Mouse (Mus musculus): ENCODE measurements at regions not wholly inside any gene's neighbourhood (a gene's known extent, or its start where the extent isn't known, plus 50 kb on each side); places are given as distances from the start of the nearest gene placed in this dataset.

GRCm38 (mm10) chr8:118055536-118055935 lies 228.0 kb upstream of the Cdh13 start:
- Histone ChIP-seq H3K79me2 (replicated peaks; ENCODE audit: control insufficient read depth, extremely low read depth, insufficient read depth, poor library complexity, severe bottlenecking) (no peaks in the 10 kb centered on the region), H3K9me3 (replicated peaks; ENCODE audit: low read length) (peaks cover 89% of the 10 kb centered on the region), H3K27ac (ENCODE audit: insufficient read depth, low read depth) (no peak overlapping the region), H3K4me3 (replicated peaks in 1 of 3; ENCODE audit: low read depth in 2 of 3, low read length in 2 of 3, poor library complexity in 1 of 3) (no peak overlapping the region), H3K36me3 (replicated peaks in 1 of 2; ENCODE audit: control insufficient read depth in 1 of 2, insufficient read depth in 1 of 2, low read length in 1 of 2) (no peaks in the 10 kb centered on the region), H3K4me2 (ENCODE audit: insufficient read depth, low read depth, poor library complexity, severe bottlenecking) (no peak overlapping the region), H3K4me1 (ENCODE audit: control insufficient read depth in 1 of 2, insufficient read depth in 2 of 2) (no peaks in the 10 kb centered on the region), H3K27me3 (replicated peaks) (no peaks in the 10 kb centered on the region), H3K9ac (ENCODE audit: insufficient read depth, low read depth) (no peak overlapping the region)
- DNase-seq (ENCODE audit: extremely low read depth), result no peak
- in situ Hi-C loops (cut with MboI; ENCODE audit: low pct_ligation_motif_present, low pct_unique_long_range_greater_than_20kb, low sequenced_read_pairs), result no loop called here
- dilution Hi-C loops (cut with MboI; ENCODE audit: extremely low pct_ligation_motif_present, extremely low pct_unique_long_range_greater_than_20kb, low sequenced_read_pairs), result no loop called here
- TF ChIP-seq JUND (conservative IDR thresholded peaks at IDR 0.05; ENCODE audit: low read depth, low read length) (no peak), ZMIZ1 (IDR thresholded peaks at IDR 0.05; ENCODE audit: low read depth, low read length) (no peak), IRF4 (IDR thresholded peaks at IDR 0.05; ENCODE audit: low read depth, low read length) (no peak), CHD2 (IDR thresholded peaks at IDR 0.05; ENCODE audit: low read length) (no peak), MYC (IDR thresholded peaks at IDR 0.05; ENCODE audit: low read depth, low read length) (no peak), USF1 (IDR thresholded peaks at IDR 0.05; ENCODE audit: low read depth, low read length) (no peak), MEF2A (IDR thresholded peaks at IDR 0.05; ENCODE audit: borderline replicate concordance, low read depth, low read length) (no peak), GABPA (IDR thresholded peaks at IDR 0.05; ENCODE audit: insufficient replicate concordance, low read depth, low read length) (no peak)

DNA sequence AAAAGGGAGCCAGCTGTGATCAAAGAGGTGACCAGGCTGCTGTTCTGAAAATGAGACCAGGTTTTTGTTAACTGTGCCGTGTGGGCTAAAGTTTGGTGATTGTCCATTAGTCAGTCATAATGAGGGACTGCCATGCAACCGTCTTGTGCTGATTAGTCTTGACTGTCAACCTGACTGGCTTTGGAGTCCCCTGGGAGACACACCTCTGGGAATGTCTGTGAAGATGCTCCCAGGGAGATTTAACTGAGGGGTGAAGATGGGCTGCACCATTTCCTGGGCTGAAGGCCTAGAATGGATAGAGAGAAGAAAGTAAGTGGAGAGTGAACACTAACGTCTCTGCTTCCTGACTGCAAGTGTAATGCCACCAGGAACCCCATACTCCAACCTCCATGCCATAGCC lies 233.1 kb upstream of the Cdh13 start:
- in situ Hi-C loops (cut with MboI; ENCODE audit: low pct_ligation_motif_present, low pct_unique_long_range_greater_than_20kb, low sequenced_read_pairs) (no loop called here), dilution Hi-C loops (cut with MboI; ENCODE audit: extremely low pct_ligation_motif_present, extremely low pct_unique_long_range_greater_than_20kb, low sequenced_read_pairs) (no loop called here)
- Histone ChIP-seq H3K27ac (ENCODE audit: insufficient read depth, low read depth) (no peak overlapping the region), H3K79me2 (replicated peaks; ENCODE audit: control insufficient read depth, extremely low read depth, insufficient read depth, poor library complexity, severe bottlenecking) (no peaks in the 10 kb centered on the region), H3K4me1 (ENCODE audit: control insufficient read depth in 1 of 2, insufficient read depth in 2 of 2) (no peaks in the 10 kb centered on the region), H3K9ac (ENCODE audit: insufficient read depth, low read depth) (no peak overlapping the region), H3K27me3 (replicated peaks) (no peaks in the 10 kb centered on the region), H3K4me2 (ENCODE audit: insufficient read depth, low read depth, poor library complexity, severe bottlenecking) (no peak overlapping the region), H3K36me3 (replicated peaks in 1 of 2; ENCODE audit: control insufficient read depth in 1 of 2, insufficient read depth in 1 of 2, low read length in 1 of 2) (no peaks in the 10 kb centered on the region), H3K4me3 (replicated peaks in 1 of 3; ENCODE audit: low read depth in 2 of 3, low read length in 2 of 3, poor library complexity in 1 of 3) (no peak overlapping the region), H3K9me3 (replicated peaks; ENCODE audit: low read length) (peaks cover 48% of the 10 kb centered on the region)
- no peak for DNase-seq (ENCODE audit: extremely low read depth)
- TF ChIP-seq UBTF (IDR thresholded peaks at IDR 0.05; ENCODE audit: low read depth, low read length), result no peak
- no peak for TF ChIP-seq SIN3A (IDR thresholded peaks at IDR 0.05; ENCODE audit: low read length)
- TF ChIP-seq EP300 (IDR thresholded peaks at IDR 0.05; ENCODE audit: low read length), result no peak
- no peak for TF ChIP-seq ETS1 (conservative IDR thresholded peaks at IDR 0.05; ENCODE audit: low read depth, low read length)
- TF ChIP-seq ZMIZ1 (IDR thresholded peaks at IDR 0.05; ENCODE audit: low read depth, low read length), result no peak
- TF ChIP-seq ELF1 (IDR thresholded peaks at IDR 0.05; ENCODE audit: low read depth, low read length), result no peak
- TF ChIP-seq JUND (conservative IDR thresholded peaks at IDR 0.05; ENCODE audit: low read depth, low read length), result no peak
- TF ChIP-seq MAZ (IDR thresholded peaks at IDR 0.05; ENCODE audit: low read depth, low read length), result no peak
- TF ChIP-seq MAX (IDR thresholded peaks at IDR 0.05; ENCODE audit: low read length), result no peak
- no peak for TF ChIP-seq RAD21 (IDR thresholded peaks at IDR 0.05; ENCODE audit: low read depth, low read length)
- TF ChIP-seq HCFC1 (IDR thresholded peaks at IDR 0.05; ENCODE audit: low read depth, low read length), result no peak
- no peak for TF ChIP-seq BHLHE40 (IDR thresholded peaks at IDR 0.05; ENCODE audit: low read depth, low read length)
- no peak for TF ChIP-seq IRF4 (IDR thresholded peaks at IDR 0.05; ENCODE audit: low read depth, low read length)
